Mouse (Mus musculus) brown adipose tissue, adult 24 weeks (tissue): ENCODE measurements around the gene Uso1. TPM values are rescaled to one million over a fixed set of nuclear protein-coding genes. Genes with fewer than 3 reads are reported as not detected.
"Not testable (repeated sequence)": the region's sequence is repeated elsewhere in the genome, so short reads cannot be mapped to it uniquely, and the experiment has no call there.

Experiments used
- H3K27ac ChIP-seq: fragments of 200-500 bp; replicated peaks from 2 replicates; pipeline ENCODE4 v1.5.1; 2012; ENCODE audit warnings: low read depth, mild to moderate bottlenecking, low read length
- H3K4me1 ChIP-seq: fragments of 200-500 bp; 2 replicates; pipeline ENCODE4 v1.6.1; 2012; ENCODE audit warnings: low read length, mixed read lengths; ENCODE audit not compliant: control insufficient read depth, insufficient read depth, insufficient read length
- H3K4me3 ChIP-seq: fragments of 200-500 bp; 2 replicates; pipeline ENCODE4 v1.5.1; 2012; ENCODE audit warnings: low read depth, mild to moderate bottlenecking, low read length, moderate library complexity; ENCODE audit not compliant: insufficient read depth
- polyA plus RNA-seq: library from polyadenylated mRNA; stranded (reverse); fragments of >200 nt; gene quantifications from 2 replicates; pipeline ENCODE4 v1.2.4, GENCODE M21; 2012; ENCODE audit not compliant: missing spikeins, insufficient read depth, insufficient read length

Gene Uso1
- polyA plus RNA-seq, 1 experiment = 36.8 TPM

GRCm38 (mm10) chr5:92136536-92137238 is 1.1 kb upstream of the Uso1 start:
- Histone ChIP-seq H3K4me1 (peaks cover 7% of the 10 kb centered on the region; the same call in 1 of the 2 replicates), H3K4me3 (no peak overlapping the region), H3K27ac (no peak overlapping the region)

- peaks cover 10% of the 10 kb centered on the region; the same call in 1 of the 2 replicates for H3K4me1 ChIP-seq
- H3K27ac ChIP-seq = peak overlapping the region; percentile 22; the same call in 1 of the 2 replicates
- H3K4me3 ChIP-seq = peak overlapping the region; percentile 67
These were observed 419 bp downstream of the Uso1 start for GRCm38 (mm10) chr5:92138093-92138621.

GRCm38 (mm10) chr5:92139191-92139590 is 1.5 kb downstream of the Uso1 start:
- Histone ChIP-seq H3K4me1 (peaks cover 10% of the 10 kb centered on the region; the same call in 1 of the 2 replicates), H3K27ac (no peak overlapping the region), H3K4me3 (peak overlapping the region; percentile 16; the same call in 1 of the 2 replicates)

- H3K27ac ChIP-seq = no peak overlapping the region
These were observed 4.0 kb downstream of the Uso1 start for GRCm38 (mm10) chr5:92141696-92142095.

GRCm38 (mm10) chr5:92142481-92142880 is 4.7 kb downstream of the Uso1 start:
- peaks cover 12% of the 10 kb centered on the region; the same call in 1 of the 2 replicates for H3K4me1 ChIP-seq
- H3K27ac ChIP-seq = no peak overlapping the region
- H3K4me3 ChIP-seq = no peak overlapping the region

More at GRCm38 (mm10) chr5:92141696-92142095, 4.0 kb downstream of the Uso1 start:
- no peak overlapping the region for H3K4me3 ChIP-seq
- H3K4me1 ChIP-seq = peaks cover 12% of the 10 kb centered on the region; the same call in 1 of the 2 replicates

- H3K4me3 ChIP-seq = no peak overlapping the region
- no peak overlapping the region for H3K27ac ChIP-seq
- peaks cover 12% of the 10 kb centered on the region for H3K4me1 ChIP-seq
These were observed 5.9 kb downstream of the Uso1 start for GRCm38 (mm10) chr5:92143665-92144064.

GRCm38 (mm10) chr5:92144954-92145708 is 7.4 kb downstream of the Uso1 start:
- H3K27ac ChIP-seq = no peak overlapping the region
- peaks cover 6% of the 10 kb centered on the region for H3K4me1 ChIP-seq
- H3K4me3 ChIP-seq = no peak overlapping the region

GRCm38 (mm10) chr5:92148248-92148647 is 10.5 kb downstream of the Uso1 start:
- Histone ChIP-seq H3K27ac (no peak overlapping the region), H3K4me3 (no peak overlapping the region), H3K4me1 (peaks cover 2% of the 10 kb centered on the region)

- Histone ChIP-seq H3K4me3 (no peak overlapping the region), H3K27ac (no peak overlapping the region), H3K4me1 (peaks cover 2% of the 10 kb centered on the region)
These were observed 11.7 kb downstream of the Uso1 start for GRCm38 (mm10) chr5:92149330-92149982.

- Histone ChIP-seq H3K27ac (no peak overlapping the region), H3K4me3 (no peak overlapping the region), H3K4me1 (no peaks in the 10 kb centered on the region)
These were observed 17.1 kb downstream of the Uso1 start for GRCm38 (mm10) chr5:92154861-92155260.

GRCm38 (mm10) chr5:92165976-92166375 is 28.2 kb downstream of the Uso1 start:
- Histone ChIP-seq H3K27ac (no peak overlapping the region), H3K4me3 (no peak overlapping the region), H3K4me1 (no peaks in the 10 kb centered on the region)

- Histone ChIP-seq H3K4me3 (no peak overlapping the region), H3K4me1 (no peaks in the 10 kb centered on the region), H3K27ac (no peak overlapping the region)
These were observed 45.5 kb downstream of the Uso1 start for GRCm38 (mm10) chr5:92183071-92183830.

GRCm38 (mm10) chr5:92188881-92189483 is 51.2 kb downstream of the Uso1 start:
- Histone ChIP-seq H3K4me3 (no peak overlapping the region), H3K4me1 (no peaks in the 10 kb centered on the region), H3K27ac (no peak overlapping the region)

GRCm38 (mm10) chr5:92195716-92196115 is 58.0 kb downstream of the Uso1 start:
- not testable (repeated sequence) for H3K27ac ChIP-seq, H3K4me1 ChIP-seq, H3K4me3 ChIP-seq
